Mouse (Mus musculus): Measurements from ENCODE around the gene Tmem219.
"Not testable (repeated sequence)": the region's sequence is repeated elsewhere in the genome, so short reads cannot be mapped to it uniquely, and the experiment has no call there.

Tmem219 gene

GRCm38 (mm10) chr7:126923999-126924398 is 1.3 kb upstream of the Tmem219 start:
- no peak for DNase-seq (ENCODE audit: low read depth, low spot score)

GRCm38 (mm10) chr7:126921563-126921962 is 1.2 kb downstream of the Tmem219 start:
- no peak for DNase-seq (ENCODE audit: low read depth, low spot score)

- no peak for DNase-seq (ENCODE audit: low read depth, low spot score)
These were observed 2.7 kb downstream of the Tmem219 start for GRCm38 (mm10) chr7:126919973-126920372.

GRCm38 (mm10) chr7:126918356-126918755 is 4.4 kb downstream of the Tmem219 start:
- not testable (repeated sequence) for DNase-seq (ENCODE audit: low read depth, low spot score)

- DNase-seq (ENCODE audit: low read depth, low spot score): no peak
These were observed 7.9 kb downstream of the Tmem219 start for GRCm38 (mm10) chr7:126914844-126915243.

GRCm38 (mm10) chr7:126905590-126905989 is 17.1 kb downstream of the Tmem219 start:
- no peak for DNase-seq (ENCODE audit: low read depth, low spot score)

GRCm38 (mm10) chr7:126899781-126900180 is 22.9 kb downstream of the Tmem219 start:
- DNase-seq (ENCODE audit: low read depth, low spot score): not testable (repeated sequence)

- peak; percentile 75 for DNase-seq (ENCODE audit: low read depth, low spot score)
These were observed 24.4 kb downstream of the Tmem219 start for GRCm38 (mm10) chr7:126898102-126898990.

- DNase-seq (ENCODE audit: low read depth, low spot score): no peak
These were observed 25.2 kb downstream of the Tmem219 start for GRCm38 (mm10) chr7:126897390-126898101.

- DNase-seq (ENCODE audit: low read depth, low spot score): no peak
These were observed 25.8 kb downstream of the Tmem219 start for GRCm38 (mm10) chr7:126896912-126897311.

- peak; percentile 24 for DNase-seq (ENCODE audit: low read depth, low spot score)
These were observed 33.9 kb downstream of the Tmem219 start for GRCm38 (mm10) chr7:126888852-126889251.

GRCm38 (mm10) chr7:126887281-126887680 is 35.4 kb downstream of the Tmem219 start:
- DNase-seq (ENCODE audit: low read depth, low spot score): no peak

- peak; percentile 94 for DNase-seq (ENCODE audit: low read depth, low spot score)
These were observed 38.2 kb downstream of the Tmem219 start, which contains the start of gene Taok2 for GRCm38 (mm10) chr7:126884286-126885164. Taok2 (minus strand) TSS chr7:126884703.

GRCm38 (mm10) chr7:126883731-126884181 is 39.0 kb downstream of the Tmem219 start:
- DNase-seq (ENCODE audit: low read depth, low spot score): no peak

- DNase-seq (ENCODE audit: low read depth, low spot score): no peak
These were observed 41.7 kb downstream of the Tmem219 start for GRCm38 (mm10) chr7:126881040-126881439.

GRCm38 (mm10) chr7:126877239-126877638 is 45.5 kb downstream of the Tmem219 start:
- DNase-seq (ENCODE audit: low read depth, low spot score): no peak

GRCm38 (mm10) chr7:126870520-126870891 is 52.2 kb downstream of the Tmem219 start:
- no peak for DNase-seq (ENCODE audit: low read depth, low spot score)

- no peak for DNase-seq (ENCODE audit: low read depth, low spot score)
These were observed 52.8 kb downstream of the Tmem219 start for GRCm38 (mm10) chr7:126869780-126870519.

- no peak for DNase-seq (ENCODE audit: low read depth, low spot score)
These were observed 54.7 kb downstream of the Tmem219 start for GRCm38 (mm10) chr7:126868003-126868402.

- no peak for DNase-seq (ENCODE audit: low read depth, low spot score)
These were observed 55.2 kb downstream of the Tmem219 start for GRCm38 (mm10) chr7:126867534-126867933.

GRCm38 (mm10) chr7:126863791-126864190 is 58.9 kb downstream of the Tmem219 start:
- no peak for DNase-seq (ENCODE audit: low read depth, low spot score)
